Mouse (Mus musculus): ENCODE data around the gene Slc22a12.

- TF ChIP-seq CTCF (IDR thresholded peaks at IDR 0.05; ENCODE audit: low read depth, low read length): peak; percentile 92
- TF ChIP-seq POLR2A (IDR thresholded peaks at IDR 0.05; ENCODE audit: extremely low read depth, insufficient read depth, low read length): no peak
Observed at GRCm38 (mm10) chr19:6489030-6489429, 53.8 kb downstream of the Slc22a12 start.
